Mouse (Mus musculus): ENCODE results near the gene Lima1. TPM values are rescaled to one million over a fixed set of nuclear protein-coding genes. Genes with fewer than 3 reads are reported as not detected.
"Not testable (repeated sequence)": the region's sequence is repeated elsewhere in the genome, so short reads cannot be mapped to it uniquely, and the experiment has no call there.

Gene Lima1
- 1.5 and 2.2 TPM in 2 replicates for total RNA-seq (2017)

GRCm38 (mm10) chr15:99875334-99875869 lies at the start of gene Lima1:
Gene Lima1 (minus strand): TSS chr15:99875456.
- peak; percentile 99 for ATAC-seq (replicated peaks; ENCODE audit: low read depth, poor library complexity, severe bottlenecking)

DNA sequence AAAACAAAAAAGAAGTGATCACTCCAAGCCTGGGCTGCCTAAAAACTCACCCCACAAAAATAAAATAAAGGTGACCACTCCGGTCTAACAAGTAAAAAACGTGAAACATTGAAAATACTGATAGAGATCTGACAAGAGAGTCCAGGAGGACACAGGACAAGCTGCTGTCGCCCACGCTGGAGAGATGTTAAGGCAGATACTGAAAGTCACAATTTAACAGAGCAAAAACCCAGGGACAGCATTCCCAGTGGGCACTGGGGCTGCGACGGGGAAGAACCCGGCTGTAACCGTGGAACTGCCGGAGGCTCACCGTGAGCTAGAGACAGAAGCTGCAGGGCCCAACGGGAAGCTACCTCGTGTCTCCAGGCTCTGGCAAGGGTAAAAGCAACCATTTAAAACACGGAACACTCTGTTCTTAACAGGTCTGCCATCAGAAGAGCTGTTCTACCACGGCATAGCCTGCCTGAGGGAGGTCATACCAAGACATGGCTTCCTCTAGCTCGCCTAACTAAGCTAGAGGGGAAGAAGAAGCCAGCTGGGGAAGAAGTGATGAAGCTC lies 44.4 kb upstream of the Lima1 start:
- ATAC-seq (replicated peaks; ENCODE audit: low read depth, poor library complexity, severe bottlenecking): no peak

- ATAC-seq (replicated peaks; ENCODE audit: low read depth, poor library complexity, severe bottlenecking): no peak
These were observed 42.0 kb upstream of the Lima1 start for GRCm38 (mm10) chr15:99917264-99917663.

GRCm38 (mm10) chr15:99914613-99915012 lies 39.4 kb upstream of the Lima1 start:
- no peak for ATAC-seq (replicated peaks; ENCODE audit: low read depth, poor library complexity, severe bottlenecking)

GRCm38 (mm10) chr15:99911785-99912184 lies 36.5 kb upstream of the Lima1 start:
- ATAC-seq (replicated peaks; ENCODE audit: low read depth, poor library complexity, severe bottlenecking): no peak

DNA sequence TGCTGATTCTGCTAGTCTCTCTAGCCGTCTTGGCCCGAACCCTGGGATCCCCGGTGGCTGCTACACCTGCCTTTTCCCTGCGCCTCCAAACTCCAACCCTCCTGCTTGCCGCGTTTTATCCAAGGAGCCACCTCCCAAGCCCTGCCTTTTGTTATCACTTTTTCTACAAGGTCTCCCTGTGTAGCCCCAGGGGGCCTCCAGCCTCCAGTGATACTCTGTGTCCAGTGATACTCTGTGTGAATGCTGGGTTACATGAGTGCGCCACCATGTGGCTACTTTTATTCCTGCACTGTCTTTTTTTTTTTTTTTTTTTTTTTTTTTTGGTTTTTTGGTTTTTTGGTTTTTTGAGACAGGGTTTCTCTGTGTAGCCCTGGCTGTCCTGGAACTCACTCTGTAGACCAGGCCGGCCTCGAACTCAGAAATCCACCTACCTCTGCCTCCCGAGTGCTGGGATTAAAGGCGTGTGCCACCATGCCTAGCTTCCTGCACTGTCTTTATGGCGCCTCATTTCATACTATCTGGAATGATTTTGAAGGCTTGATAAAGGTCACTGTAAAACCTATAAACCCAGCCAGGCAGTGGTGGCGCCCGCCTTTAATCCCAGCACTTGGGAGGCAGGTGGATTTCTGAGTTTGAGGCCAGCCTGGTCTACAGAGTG lies 34.2 kb upstream of the Lima1 start:
- peak; percentile 72; the same call in 1 of the 2 replicates for ATAC-seq (replicated peaks; ENCODE audit: low read depth, poor library complexity, severe bottlenecking)

DNA sequence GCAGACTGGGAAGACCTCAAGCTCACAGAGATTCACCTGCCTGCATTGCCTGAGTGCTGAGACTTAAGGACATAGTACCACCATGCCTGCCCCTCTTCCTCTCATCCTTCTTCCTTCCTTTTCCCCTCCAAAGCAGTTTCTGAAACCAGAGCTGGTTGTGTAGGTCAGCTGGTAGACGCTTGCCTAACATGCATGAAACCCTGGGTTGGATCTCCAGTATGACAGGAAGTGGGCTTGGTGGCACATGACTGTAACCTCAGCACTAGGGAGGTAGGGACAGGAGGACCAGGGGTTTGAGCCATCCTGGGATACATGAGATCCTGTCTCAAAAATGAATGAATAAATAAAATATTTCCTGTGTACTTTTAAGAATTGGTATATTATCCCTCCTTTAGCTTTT lies 32.3 kb upstream of the Lima1 start:
- 0 out of 2 replicates have a peak, but pooled peaks have one; percentile 29 for ATAC-seq (replicated peaks; ENCODE audit: low read depth, poor library complexity, severe bottlenecking)

GRCm38 (mm10) chr15:99907041-99907440 lies 31.8 kb upstream of the Lima1 start:
- ATAC-seq (replicated peaks; ENCODE audit: low read depth, poor library complexity, severe bottlenecking): no peak

DNA sequence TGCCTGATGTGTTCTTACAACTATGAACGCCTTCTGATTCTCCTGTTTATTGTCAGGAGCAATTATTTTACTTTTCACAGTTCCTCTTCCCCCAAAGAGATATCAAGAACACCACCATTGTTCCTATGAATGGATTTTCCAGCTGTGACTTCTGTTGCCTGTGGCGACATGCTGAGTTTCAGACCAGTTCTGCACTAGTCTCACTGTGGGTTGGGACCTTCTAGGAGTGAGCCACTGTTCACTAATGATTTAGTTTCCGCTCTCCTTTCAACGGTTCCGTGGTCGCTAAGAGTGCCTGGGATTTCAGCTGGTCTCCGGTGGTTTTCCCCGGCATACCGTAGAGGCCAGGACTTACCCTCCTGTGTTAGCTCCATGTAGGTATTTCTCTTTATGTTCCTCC lies 29.6 kb upstream of the Lima1 start:
- no peak for ATAC-seq (replicated peaks; ENCODE audit: low read depth, poor library complexity, severe bottlenecking)

GRCm38 (mm10) chr15:99904333-99904732 lies 29.1 kb upstream of the Lima1 start:
- ATAC-seq (replicated peaks; ENCODE audit: low read depth, poor library complexity, severe bottlenecking): peak; percentile 81

- no peak for ATAC-seq (replicated peaks; ENCODE audit: low read depth, poor library complexity, severe bottlenecking)
These were observed 28.0 kb upstream of the Lima1 start for GRCm38 (mm10) chr15:99903227-99903626.

DNA sequence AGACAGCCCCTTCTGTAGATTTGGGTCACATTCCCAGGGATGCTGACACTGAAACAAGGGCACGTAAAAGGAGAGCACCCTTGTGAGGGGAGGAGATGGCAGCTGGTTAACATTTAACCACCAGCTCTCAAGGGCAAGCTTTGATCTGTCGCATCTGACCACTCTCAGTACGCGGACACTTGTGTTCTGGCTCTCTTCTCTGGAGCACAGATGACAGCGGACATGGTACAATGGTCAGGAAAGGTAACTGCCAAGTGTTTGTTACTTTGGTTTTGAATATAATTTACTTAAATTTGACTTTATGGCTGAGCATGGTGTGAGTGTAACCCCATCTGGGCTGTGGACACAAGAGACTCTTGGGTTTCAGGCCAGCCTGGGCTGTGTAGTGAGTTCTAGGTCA lies 27.5 kb upstream of the Lima1 start:
- no peak for ATAC-seq (replicated peaks; ENCODE audit: low read depth, poor library complexity, severe bottlenecking)

DNA sequence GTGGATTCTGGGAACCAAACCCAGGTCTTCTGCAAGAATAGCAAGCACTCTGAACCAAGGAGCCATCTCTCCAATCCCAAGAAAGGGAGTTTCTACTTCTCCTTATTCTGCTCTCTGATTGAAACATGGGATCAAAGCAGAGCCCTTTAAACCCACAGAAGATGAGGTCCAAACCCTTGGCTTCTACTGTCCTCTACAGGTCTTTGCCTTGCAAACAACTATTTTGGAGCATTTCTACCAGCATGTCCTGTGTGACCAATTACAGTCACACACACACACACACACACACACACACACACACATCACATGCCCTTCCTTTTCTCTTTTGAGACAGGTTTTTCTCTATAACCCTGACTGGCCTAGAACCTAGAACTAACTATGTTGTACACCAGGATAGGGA lies 21.4 kb upstream of the Lima1 start:
- ATAC-seq (replicated peaks; ENCODE audit: low read depth, poor library complexity, severe bottlenecking): no peak

- no peak for ATAC-seq (replicated peaks; ENCODE audit: low read depth, poor library complexity, severe bottlenecking)
These were observed 16.1 kb upstream of the Lima1 start for GRCm38 (mm10) chr15:99891355-99891754.

DNA sequence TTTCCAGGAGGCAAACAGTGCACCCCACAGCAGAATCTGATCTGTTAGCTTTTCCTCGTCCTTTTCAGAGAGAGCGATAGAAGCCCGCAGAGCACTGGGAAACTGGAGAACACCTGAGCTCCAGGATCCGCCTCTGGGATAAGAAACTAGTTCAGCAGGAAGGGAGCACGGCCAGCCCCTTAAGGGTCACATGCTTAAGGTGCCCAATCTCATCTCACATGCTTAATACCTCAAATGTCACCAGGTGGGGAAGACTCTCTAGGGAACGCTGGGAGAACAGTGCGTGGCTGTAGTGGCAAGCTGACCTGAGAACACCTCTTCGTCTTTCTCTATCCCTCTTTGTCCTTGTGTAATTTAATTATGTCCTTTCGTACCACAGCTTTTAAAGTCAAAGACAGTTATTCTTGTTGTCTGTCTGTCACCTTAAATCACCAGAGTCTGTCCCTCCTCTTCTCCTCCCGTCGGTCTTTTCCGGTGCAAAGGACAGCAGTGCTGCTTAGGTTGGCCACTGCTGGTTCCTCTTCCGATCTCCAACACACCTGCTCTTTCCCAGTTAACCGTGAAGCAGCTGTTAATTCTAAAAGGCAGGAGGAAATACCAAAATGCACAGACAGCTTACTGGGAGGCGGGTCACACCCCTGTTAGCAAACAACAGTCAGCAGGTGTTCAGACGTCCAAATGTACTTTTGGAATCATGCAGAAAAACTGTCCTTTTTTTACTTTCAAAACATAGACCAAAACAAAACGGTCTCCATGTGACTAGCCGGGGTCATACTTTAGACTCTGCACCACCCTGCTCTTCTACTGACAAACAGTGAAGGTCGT lies 15.4 kb upstream of the Lima1 start:
- ATAC-seq (replicated peaks; ENCODE audit: low read depth, poor library complexity, severe bottlenecking): 0 out of 2 replicates have a peak, but pooled peaks have one; percentile 22

DNA sequence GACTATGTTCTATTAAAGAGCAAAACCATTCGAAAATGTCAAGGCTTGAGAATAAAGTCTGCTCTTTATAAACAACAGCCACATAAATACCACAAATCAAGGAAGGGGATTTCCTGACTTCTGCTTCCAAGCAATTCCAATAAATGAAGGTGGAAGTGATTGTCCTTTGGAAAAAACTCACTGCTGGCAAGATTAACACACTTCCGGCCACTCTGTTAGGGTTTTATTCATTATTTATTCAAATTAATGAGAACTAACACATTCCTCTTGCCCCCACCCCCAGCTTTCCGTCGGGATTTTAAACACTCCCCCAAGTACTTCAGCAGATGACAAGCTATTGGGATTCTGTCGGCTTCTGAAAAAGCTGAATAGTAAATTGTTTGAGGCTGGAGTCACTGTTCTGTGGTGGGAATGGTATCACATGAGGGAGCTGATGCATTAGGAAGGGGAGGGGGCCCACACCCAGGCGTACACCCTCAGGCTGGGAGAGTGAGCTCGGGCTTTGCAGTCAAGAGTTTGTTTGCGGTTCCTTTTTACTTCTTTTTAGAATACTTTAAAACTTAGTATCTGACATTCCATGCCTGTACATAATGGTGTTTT lies 14.1 kb upstream of the Lima1 start:
- ATAC-seq (replicated peaks; ENCODE audit: low read depth, poor library complexity, severe bottlenecking): no peak

DNA sequence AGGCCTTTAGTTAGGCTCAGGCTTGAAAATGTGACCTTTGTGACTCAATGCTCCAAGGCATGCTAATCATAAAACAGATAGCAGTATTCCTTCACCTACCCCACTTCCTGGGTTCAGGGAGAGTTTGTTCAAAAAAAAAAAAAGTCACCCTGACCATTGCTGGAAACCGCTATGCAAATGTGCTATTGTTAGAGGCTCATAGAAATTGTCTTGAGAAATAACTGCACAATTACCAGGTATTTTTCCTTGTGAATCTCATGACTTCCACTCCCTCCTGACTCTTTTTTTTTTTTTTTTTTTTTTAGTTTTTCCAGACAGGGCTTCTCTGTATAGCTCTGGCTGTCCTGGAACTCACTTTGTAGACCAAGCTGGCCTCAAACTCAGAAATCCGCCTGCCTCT lies 11.9 kb upstream of the Lima1 start:
- not testable (repeated sequence) for ATAC-seq (replicated peaks; ENCODE audit: low read depth, poor library complexity, severe bottlenecking)

DNA sequence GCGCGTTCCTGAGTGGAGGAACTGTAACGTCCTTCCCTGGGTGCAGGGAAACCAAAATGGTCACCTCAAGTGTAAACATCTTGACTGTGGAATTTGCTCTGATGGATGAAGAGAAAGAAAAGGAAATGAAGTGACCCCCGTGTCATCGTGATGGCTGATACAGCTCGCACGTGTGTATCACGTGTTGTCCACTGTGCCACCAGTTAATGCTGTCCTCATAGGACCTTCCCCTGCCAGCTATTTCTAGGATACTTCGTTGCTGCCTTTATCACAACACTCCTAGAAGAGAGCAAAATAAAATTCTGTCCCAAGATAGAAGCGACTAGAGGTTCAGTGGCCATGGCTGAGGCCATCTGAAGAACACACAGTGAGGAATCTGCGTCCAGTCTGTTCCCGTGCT lies 8.8 kb upstream of the Lima1 start:
- ATAC-seq (replicated peaks; ENCODE audit: low read depth, poor library complexity, severe bottlenecking): no peak

DNA sequence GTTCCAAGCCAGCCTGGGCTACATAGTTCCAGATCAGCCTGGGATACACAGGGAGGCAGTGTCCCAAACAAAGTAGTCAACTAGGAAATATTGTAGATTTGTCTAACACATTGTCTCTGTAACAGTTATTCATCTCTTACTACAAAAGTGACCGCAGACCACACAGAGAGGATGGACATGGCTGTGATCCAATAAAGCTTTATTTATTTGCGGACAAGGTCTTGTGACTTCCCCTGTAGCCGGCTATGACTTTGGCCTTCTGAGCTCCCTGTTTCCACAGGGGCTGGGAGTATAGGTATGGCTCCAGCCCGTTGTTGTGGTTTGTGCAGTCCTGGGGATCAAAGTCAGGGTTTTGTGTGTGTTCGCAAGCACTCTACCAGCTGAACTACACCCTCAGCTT lies 3.3 kb upstream of the Lima1 start:
- ATAC-seq (replicated peaks; ENCODE audit: low read depth, poor library complexity, severe bottlenecking): no peak

DNA sequence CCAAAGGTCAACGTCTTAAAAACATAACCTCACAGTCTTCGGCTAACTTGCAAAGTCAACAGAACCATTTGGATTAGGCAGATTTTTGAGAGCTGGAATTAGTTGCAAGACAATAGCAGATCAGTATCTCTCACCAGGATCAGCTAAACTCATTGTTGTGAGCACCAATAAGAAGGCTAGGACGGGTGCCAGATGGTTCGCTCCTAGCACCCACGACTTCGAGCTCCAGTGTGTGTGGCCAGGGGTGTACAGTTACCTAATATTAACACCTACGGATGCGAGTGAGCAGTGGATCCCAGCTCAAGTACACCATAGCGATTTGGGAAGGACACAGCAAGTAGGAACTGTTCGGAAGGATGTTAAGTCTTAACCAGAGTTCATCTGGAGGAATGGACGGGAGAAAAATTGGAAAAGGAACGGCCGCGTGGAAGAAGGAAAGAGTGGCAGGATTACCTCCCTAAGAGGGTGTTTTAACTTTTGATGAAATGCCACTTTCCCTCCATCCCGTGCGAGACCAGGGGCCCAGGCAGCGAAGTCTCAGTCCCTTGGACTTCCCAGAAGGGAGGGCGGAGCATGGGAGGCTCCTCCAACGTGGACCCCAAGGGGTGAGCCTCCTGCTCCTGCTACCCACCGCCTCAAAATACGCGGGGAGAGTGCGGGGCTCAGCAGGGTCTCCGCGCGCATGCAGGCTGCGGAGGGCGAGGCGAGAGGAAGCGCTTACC lies 483 bp downstream of the Lima1 start:
- ATAC-seq (replicated peaks; ENCODE audit: low read depth, poor library complexity, severe bottlenecking): 0 out of 2 replicates have a peak, but pooled peaks have one; percentile 10

All from common myeloid progenitor, adult 5-6 weeks (primary cell).